Comparison of ENCODE assay signal across 14 mouse cellular contexts in genomic region chr6:100331055-100331454, GRCm38 (mm10).
"Had no signal": no experiment of that assay in that cellular context is flagged by ENCODE, and none has a peak within 500 bp of the region (broad histone marks: within the 10 kb centered on the region; RNA-seq: fewer than 3 reads in every experiment).

No protein-coding gene starts in this region.

- H3K9me3 ChIP-seq: liver, embryonic 13.5 days; stomach, embryonic 15.5 days had no signal

- H3K4me3 ChIP-seq: layer of hippocampus, adult 2 months; liver, embryonic 13.5 days; stomach, embryonic 15.5 days had no signal

- H3K27ac ChIP-seq: kidney, postnatal 0 days; layer of hippocampus, adult 2 months; liver, embryonic 13.5 days; macrophage; stomach, embryonic 15.5 days had no signal

- DNase-seq: layer of hippocampus, adult 9-11 months; liver, embryonic 13.5 days; midbrain, embryonic 14.5 days; retina, postnatal 1 day; right cerebral cortex, postnatal 25 days; spleen, adult 18-20 months; thymus, postnatal 25 days had no signal

- H3K9ac ChIP-seq: liver, embryonic 13.5 days; lung, embryonic 14.5 days; stomach, embryonic 15.5 days had no signal

- H3K36me3 ChIP-seq: liver, embryonic 13.5 days; stomach, embryonic 15.5 days had no signal

- ATAC-seq: intestine, embryonic 16.5 days; lung, postnatal 0 days had no signal

- H3K4me2 ChIP-seq: liver, embryonic 13.5 days; lung, embryonic 14.5 days; stomach, embryonic 15.5 days had no signal

- H3K27me3 ChIP-seq: stomach, embryonic 15.5 days had no signal
